31 mouse cellular contexts compared by ENCODE assay signal in the genomic region with DNA sequence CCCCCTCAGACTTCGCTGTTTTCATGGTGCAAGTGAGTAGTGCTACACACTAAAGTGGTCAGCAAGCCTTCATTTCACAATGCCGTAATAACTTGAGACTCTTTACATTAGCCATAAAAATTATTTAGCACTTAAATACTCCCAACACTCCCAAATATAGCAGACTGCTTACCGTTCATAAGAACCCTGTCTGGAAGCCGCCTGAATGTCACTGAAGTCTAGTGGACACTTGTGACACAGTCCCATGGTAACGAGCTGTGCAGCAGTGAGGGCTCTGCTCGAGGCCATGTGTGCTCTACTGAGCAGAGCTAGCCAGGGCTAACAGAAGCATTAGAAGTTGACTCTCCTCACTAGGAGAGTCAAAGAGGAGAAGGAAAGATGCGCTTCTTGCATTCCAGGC.
"Had no signal": no experiment of that assay in that cellular context is flagged by ENCODE, and none has a peak within 500 bp of the region (broad histone marks: within the 10 kb centered on the region; RNA-seq: fewer than 3 reads in every experiment).

No protein-coding gene starts in this region.

- H3K27me3 ChIP-seq: limb, embryonic 12.5 days; limb, embryonic 13.5 days; limb, embryonic 15.5 days; liver, embryonic 12.5 days; liver, embryonic 13.5 days; liver, embryonic 15.5 days; lung, embryonic 15.5 days; midbrain, embryonic 12.5 days; midbrain, embryonic 13.5 days; midbrain, embryonic 15.5 days; neural tube, embryonic 12.5 days had no signal

- ATAC-seq: liver, embryonic 12.5 days; liver, postnatal 0 days; midbrain, embryonic 13.5 days; midbrain, embryonic 15.5 days; midbrain, embryonic 16.5 days had no signal

- DNase-seq: left cerebral cortex, postnatal 4 days; liver; liver, embryonic 13.5 days; liver, postnatal 0 days; lung, adult 2 months; lung, embryonic 14.5 days; lung, postnatal 10 days; lung, postnatal 14 days; lung, postnatal 36 days; lung, postnatal 4 days; midbrain, embryonic 14.5 days had no signal

- H3K27ac ChIP-seq: left cerebral cortex, adult 2 months; limb, embryonic 10.5 days; limb, embryonic 12.5 days; limb, embryonic 13.5 days; limb, embryonic 15.5 days; liver, embryonic 12.5 days; liver, embryonic 13.5 days; liver, embryonic 14.5 days; liver, embryonic 15.5 days; lung, embryonic 15.5 days; macrophage; midbrain, embryonic 10.5 days; midbrain, embryonic 12.5 days; midbrain, embryonic 13.5 days; midbrain, embryonic 15.5 days; neural tube, embryonic 12.5 days had no signal

- H3K9me3 ChIP-seq: limb, embryonic 10.5 days; limb, embryonic 12.5 days; limb, embryonic 13.5 days; limb, embryonic 15.5 days; liver, embryonic 12.5 days; liver, embryonic 13.5 days; liver, embryonic 15.5 days; lung, embryonic 15.5 days; midbrain, embryonic 10.5 days; midbrain, embryonic 12.5 days; midbrain, embryonic 13.5 days; midbrain, embryonic 15.5 days; neural tube, embryonic 12.5 days had no signal

- H3K4me3 ChIP-seq: left cerebral cortex, adult 2 months; limb, embryonic 10.5 days; limb, embryonic 12.5 days; limb, embryonic 13.5 days; limb, embryonic 15.5 days; liver, embryonic 12.5 days; liver, embryonic 13.5 days; liver, embryonic 15.5 days; lung, embryonic 15.5 days; megakaryocyte, embryonic 14.5 days; midbrain, embryonic 10.5 days; midbrain, embryonic 12.5 days; midbrain, embryonic 13.5 days; midbrain, embryonic 15.5 days; myocyte; neural tube, embryonic 12.5 days had no signal

- H3K9ac ChIP-seq: limb, embryonic 12.5 days; limb, embryonic 13.5 days; limb, embryonic 15.5 days; liver, embryonic 12.5 days; liver, embryonic 13.5 days; liver, embryonic 14.5 days; liver, embryonic 15.5 days; liver, postnatal 0 days; lung, embryonic 14.5 days; lung, embryonic 15.5 days; midbrain, embryonic 12.5 days; midbrain, embryonic 13.5 days; midbrain, embryonic 15.5 days; neural tube, embryonic 12.5 days had no signal

- H3K4me1 ChIP-seq: limb, embryonic 10.5 days; limb, embryonic 13.5 days; limb, embryonic 15.5 days; lung, embryonic 15.5 days; midbrain, embryonic 10.5 days; midbrain, embryonic 12.5 days; midbrain, embryonic 13.5 days; midbrain, embryonic 15.5 days; neural tube, embryonic 12.5 days had no signal

- H3K4me2 ChIP-seq: limb, embryonic 12.5 days; limb, embryonic 13.5 days; limb, embryonic 15.5 days; liver, embryonic 11.5 days; liver, embryonic 12.5 days; liver, embryonic 13.5 days; liver, embryonic 15.5 days; lung, embryonic 14.5 days; lung, embryonic 15.5 days; midbrain, embryonic 11.5 days; midbrain, embryonic 12.5 days; midbrain, embryonic 13.5 days; midbrain, embryonic 15.5 days; neural tube, embryonic 12.5 days had no signal
